Mouse (Mus musculus): Measurements from ENCODE around the gene Myo6. TPM values are rescaled to one million over a fixed set of nuclear protein-coding genes. Genes with fewer than 3 reads are reported as not detected.
A peak's percentile ranks its signal among the peaks of the same experiment; 100 is the strongest.

Myo6 gene
- total RNA-seq, 2 experiments from 2014 or later: 7.3 to 8.3 TPM

DNA sequence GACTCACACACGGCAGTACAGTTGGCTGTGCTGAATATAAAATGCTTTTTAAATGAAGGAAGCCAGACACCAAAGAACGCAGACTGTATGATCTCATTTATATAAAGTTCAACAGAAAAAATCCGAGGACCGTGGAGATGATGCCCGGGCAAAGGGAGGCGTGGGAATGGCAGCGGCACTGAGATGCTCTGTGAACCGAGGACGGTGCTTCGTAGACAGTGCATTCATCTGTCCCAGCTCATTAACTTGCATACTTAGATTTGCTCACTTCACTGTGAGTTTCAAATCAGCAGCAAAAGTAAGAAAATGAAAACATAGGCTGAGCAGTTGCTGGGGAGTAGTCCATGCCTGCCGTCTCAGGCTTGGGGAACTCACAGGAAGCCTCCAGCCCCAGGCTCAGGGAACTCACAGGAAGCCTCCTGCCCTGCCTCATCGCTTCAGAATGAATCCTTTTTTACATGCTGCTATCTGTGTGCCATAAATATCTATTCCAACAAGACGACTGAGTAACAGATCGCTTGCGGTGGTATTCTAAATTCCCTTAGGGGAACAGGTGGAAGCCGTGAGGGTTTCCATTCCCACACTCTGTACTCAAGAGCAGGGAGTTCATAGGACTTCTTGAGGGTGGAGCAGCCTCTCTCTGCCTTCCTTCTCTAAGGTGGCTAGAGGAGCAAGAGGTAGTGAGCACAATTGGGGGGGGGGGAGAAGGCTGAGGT lies 52.1 kb downstream of the Myo6 start:
- TF ChIP-seq CTCF (IDR thresholded peaks at IDR 0.05): no peak
- Histone ChIP-seq H3K4me3 (no peak overlapping the region), H3K27ac (no peak overlapping the region)
- no peak for DNase-seq
- intact Hi-C loops (cut with DNase I): no loop called here

DNA sequence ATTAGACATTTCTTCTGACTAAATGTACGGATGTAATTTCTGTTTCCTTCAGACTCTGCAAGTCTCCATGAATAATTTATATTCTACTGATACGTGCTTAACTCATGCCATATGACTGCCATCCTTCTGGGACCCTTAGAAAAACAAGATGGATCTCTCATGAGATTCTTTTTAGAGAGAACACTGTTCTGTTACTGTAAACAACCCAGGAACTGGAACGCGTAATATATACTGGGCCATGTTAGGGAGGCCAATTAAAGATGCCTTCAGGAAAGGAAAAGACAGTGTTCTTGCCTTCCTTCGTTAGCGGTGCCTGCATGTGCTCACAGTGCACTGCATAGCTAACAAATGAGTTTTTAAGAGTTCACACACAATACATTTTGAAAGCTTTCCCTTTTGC lies 53.9 kb downstream of the Myo6 start:
- H3K4me3 ChIP-seq: no peak overlapping the region
- TF ChIP-seq CTCF (IDR thresholded peaks at IDR 0.05): no peak
- no peak for DNase-seq
- intact Hi-C loops (cut with DNase I): no loop called here
- H3K27ac ChIP-seq: no peak overlapping the region

DNA sequence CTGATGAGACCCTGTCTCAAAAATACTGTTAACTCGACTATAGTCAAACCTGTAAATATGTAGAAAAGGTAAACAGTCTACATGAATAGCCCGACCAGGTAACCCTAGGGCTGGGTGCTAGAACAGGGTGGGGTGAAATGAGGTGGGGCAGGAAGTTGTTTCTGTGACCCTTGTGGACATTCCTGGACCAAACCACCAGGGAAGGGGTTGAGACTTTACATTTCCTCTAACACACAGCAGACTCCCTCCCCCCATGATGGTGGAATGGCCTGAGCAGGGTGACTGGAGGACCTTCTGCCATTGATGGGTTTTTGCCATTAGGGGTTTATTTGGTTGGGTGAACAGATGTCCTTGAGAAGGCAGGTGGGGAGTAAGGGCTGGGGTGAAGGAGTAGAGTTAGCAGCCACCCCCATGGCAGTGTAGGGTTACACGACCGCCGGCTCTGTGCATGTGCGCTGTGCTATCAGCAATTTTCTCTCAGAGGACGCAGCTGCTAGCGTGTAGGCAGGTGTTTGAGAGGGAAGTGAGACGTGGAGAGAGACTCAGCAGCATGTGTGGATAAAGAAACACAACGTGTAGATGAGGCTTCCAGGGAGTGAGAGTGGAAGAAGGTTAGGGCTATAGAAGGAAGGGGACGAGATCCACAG lies 59.3 kb downstream of the Myo6 start:
- TF ChIP-seq CTCF (IDR thresholded peaks at IDR 0.05): no peak
- no peak overlapping the region for H3K4me3 ChIP-seq
- intact Hi-C loops (cut with DNase I): no loop called here
- DNase-seq: no peak
- H3K27ac ChIP-seq: no peak overlapping the region

DNA sequence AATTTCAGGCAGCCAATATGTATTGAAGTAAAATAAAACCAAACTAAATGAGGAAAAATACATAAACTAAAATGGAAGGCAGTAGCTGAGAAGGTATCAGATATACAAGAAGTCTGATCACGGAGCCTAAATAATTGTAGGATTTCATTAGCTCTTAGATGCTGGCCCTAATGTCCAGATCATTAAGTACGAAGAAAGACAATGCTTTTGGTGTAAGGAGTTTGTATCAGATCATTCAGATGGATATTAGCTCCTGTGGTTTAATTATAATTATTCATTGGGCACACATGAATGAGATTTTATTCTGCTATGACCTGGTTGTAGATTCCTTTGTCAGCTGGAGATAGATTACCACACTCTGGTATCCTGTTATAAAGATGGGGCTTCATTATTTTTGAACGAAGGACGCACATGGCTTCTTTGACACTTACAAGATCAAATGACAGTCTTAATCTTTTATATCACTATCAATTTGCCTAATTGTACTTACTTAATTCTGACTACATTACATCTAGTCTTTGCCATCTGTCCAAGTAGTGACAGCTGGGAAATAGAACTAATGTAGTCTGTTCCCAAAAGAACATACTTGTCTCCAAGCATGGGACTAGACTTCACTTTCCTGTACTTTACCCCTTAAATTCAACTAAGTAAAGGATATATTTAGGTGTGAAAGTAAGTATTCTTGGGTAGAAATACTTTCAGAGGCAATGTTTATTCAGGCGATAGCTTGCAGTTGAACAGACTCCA lies 61.9 kb downstream of the Myo6 start:
- Histone ChIP-seq H3K4me3 (no peak overlapping the region), H3K27ac (no peak overlapping the region)
- no peak for TF ChIP-seq CTCF (IDR thresholded peaks at IDR 0.05)
- intact Hi-C loops (cut with DNase I): no loop called here
- DNase-seq: no peak

DNA sequence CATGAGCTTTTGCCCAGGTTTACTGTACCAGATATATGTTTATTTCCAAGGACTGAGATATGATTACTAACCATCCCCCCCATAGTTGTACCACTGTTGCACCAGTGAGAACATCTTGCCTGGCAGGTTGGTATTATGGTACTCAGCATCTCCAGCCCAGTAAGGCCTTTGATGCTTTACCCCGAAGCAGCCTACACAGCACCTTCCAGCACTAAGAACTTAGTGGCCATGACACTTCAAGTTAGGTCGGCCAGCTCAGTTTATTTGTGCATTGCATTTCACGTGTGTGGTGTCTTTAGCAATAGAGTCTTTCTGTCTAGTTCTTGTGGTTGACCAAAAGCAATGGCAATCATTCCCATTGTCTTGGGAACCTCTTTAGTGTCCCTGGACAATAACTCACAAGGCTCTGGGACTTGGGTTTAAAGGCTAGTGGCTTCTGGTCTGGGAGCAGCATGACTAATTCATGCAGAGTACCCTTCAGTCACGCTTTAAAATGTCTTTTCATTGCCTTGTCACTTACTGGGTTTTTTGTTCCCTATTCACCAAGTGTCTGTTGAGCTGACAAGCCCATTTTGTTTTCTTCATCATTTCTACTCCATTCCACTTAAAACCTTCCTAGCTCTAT lies 69.1 kb downstream of the Myo6 start:
- Histone ChIP-seq H3K27ac (no peak overlapping the region), H3K4me3 (no peak overlapping the region)
- intact Hi-C loops (cut with DNase I): no loop called here

DNA sequence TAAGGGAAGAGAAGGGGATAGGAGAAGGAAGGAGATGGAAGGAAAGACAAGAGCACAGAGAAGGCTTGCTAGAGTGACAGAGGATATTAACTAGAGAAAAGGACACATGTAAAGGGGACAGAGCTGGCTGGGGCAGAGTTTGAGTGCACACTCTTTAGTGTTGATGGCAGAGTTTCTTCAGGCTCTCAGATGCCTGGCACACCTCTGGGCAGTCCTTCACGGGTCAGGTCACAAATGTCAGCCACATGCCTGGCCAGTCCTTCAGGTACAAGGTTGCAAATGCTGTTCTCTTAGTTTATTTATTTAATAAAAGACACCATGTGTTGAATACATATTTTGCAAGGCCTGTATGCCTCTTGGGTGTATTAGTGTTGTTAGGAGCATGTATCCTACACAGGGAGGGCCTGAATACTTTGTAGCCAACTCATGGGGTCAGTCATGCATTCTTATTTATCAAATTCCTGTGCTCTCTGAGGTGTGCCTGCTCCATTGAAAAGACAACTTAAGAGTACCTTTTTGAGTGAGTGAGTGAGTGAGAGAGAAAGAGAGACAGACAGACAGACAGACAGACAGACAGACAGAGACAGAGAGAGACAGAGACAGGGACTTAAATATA lies 72.5 kb downstream of the Myo6 start:
- DNase-seq: no peak
- intact Hi-C loops (cut with DNase I): no loop called here
- Histone ChIP-seq H3K4me3 (no peak overlapping the region), H3K27ac (no peak overlapping the region)
- no peak for TF ChIP-seq CTCF (IDR thresholded peaks at IDR 0.05)

More for the DNA sequence above, 69.1 kb downstream of the Myo6 start:
- TF ChIP-seq CTCF (IDR thresholded peaks at IDR 0.05): no peak
- no peak for DNase-seq

DNA sequence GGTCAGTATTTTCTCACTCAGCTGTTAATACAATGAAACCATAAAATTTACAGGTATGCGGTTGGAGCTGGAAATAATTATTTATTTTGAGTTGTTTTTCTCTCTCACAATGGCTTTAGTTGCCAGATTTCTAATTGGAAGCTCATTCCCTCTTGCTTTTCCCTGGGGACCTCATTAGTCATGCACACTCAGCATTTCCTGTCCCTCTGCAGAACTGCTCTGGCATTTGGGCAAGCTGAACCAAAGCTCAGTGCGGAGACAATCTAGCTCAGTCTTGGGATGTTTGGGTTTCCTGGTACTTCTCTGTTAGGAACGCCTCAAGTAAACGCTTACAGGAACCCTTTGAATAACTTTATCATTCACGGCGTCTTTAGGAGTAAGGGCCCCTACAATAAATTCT lies 76.9 kb downstream of the Myo6 start:
- TF ChIP-seq CTCF (IDR thresholded peaks at IDR 0.05): no peak
- intact Hi-C loops (cut with DNase I): no loop called here
- DNase-seq: no peak
- Histone ChIP-seq H3K27ac (no peak overlapping the region), H3K4me3 (no peak overlapping the region)

DNA sequence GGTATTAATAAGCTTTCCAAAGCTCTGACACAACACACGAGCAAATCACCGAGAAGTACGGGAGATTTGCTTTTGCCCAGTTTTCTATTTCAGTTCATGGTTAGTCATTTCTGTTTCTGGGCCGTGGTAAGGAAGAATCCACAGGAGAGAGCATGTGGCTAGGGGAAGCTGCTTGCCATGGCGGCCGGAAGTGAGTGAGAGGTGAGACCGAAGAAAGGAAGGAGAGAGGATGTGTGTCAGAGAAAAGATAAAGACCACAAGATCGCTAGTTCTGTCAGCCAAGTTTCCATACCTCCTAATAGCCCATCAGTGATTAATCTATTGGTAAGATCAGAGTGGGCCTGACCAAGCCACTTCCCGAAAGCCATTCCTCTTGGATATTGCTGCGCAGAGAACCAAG lies 87.3 kb downstream of the Myo6 start:
- Histone ChIP-seq H3K27ac (no peak overlapping the region), H3K4me3 (no peak overlapping the region)
- intact Hi-C loops (cut with DNase I): no loop called here
- TF ChIP-seq CTCF (IDR thresholded peaks at IDR 0.05): no peak
- DNase-seq: no peak

DNA sequence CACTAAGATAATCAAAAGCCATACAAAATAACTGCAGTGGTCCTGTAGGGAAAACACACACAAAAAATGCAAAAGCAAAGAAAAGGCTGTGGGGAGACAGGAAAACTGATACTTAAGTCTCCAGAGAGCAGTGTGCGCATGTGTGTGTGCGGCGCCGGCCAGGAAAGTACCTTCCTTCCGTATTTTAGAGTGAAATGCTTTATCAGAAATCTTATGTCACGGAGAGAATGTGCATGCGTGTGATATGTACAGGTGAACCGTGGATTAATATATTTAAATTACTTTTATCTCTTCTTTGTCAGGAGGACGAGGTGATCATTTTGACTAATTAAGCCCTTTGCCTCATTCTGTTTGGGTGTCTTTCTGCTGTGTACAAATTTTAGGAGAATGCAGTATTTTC lies 88.4 kb downstream of the Myo6 start:
- TF ChIP-seq CTCF (IDR thresholded peaks at IDR 0.05): no peak
- Histone ChIP-seq H3K27ac (no peak overlapping the region), H3K4me3 (no peak overlapping the region)
- no peak for DNase-seq
- intact Hi-C loops (cut with DNase I): no loop called here

DNA sequence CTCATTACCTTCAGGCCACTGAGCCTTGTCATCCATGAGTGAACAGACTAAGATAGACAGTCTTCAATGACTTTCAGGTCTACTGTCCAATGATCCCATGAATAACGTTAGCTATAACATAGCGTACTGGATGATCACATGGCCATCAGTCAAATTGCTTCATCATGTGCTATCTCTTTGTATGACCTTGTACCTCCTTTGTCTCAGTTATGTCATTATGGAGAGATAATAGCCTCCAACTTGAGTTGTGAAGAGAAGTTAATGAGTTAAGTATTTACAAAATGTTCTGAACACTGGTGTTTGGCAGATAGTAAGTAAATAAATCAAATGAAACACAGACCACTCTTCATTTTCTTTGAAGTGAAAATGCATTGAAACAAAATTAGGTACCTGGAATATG lies 91.7 kb downstream of the Myo6 start:
- TF ChIP-seq CTCF (IDR thresholded peaks at IDR 0.05): no peak
- intact Hi-C loops (cut with DNase I): no loop called here
- no peak for DNase-seq
- Histone ChIP-seq H3K4me3 (no peak overlapping the region), H3K27ac (no peak overlapping the region)

DNA sequence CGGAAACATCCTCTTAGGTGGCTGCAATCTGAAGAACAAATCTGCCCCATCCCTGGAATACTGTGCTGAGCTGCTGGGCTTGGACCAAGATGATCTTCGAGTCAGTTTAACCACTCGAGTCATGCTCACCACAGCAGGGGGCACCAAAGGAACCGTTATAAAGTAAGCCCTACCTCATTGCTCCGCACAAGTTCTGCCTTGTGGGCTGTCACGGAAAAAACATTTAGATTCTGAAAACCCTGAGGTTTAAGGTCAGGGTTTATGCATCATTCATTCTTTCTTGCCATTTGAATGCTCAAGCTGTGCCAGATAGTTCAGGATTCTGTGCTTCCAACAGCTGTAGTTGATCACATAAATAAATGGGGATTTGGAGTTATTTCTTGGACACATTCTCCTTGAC lies 93.6 kb downstream of the Myo6 start:
- Histone ChIP-seq H3K27ac (no peak overlapping the region), H3K4me3 (no peak overlapping the region)
- no peak for DNase-seq
- intact Hi-C loops (cut with DNase I): no loop called here
- TF ChIP-seq CTCF (IDR thresholded peaks at IDR 0.05): 0 out of 2 replicates have a peak, but pooled peaks have one; percentile 4

DNA sequence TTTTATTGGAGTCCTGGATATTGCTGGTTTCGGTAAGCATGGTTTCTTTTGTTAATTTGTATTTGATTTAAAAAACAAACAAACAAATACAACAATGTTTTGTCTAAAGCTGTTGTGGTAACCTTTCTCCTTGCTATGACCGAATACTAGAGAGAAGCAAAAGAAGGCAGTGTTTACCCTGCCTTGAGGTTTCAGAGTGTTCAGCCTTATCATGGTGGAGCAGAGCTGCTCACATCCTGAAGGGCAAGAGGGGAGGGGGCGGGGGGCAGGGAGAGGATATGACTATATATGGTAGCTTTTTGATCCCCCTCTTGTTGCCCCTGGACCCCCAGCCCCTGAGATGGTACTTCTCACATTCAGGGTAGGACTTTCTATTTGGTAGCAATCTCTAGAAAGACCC lies 96.1 kb downstream of the Myo6 start:
- Histone ChIP-seq H3K4me3 (no peak overlapping the region), H3K27ac (no peak overlapping the region)
- intact Hi-C loops (cut with DNase I): no loop called here
- no peak for DNase-seq
- no peak for TF ChIP-seq CTCF (IDR thresholded peaks at IDR 0.05)

All from gastrocnemius, adult 2 months (tissue).